Mouse (Mus musculus): ENCODE data around the gene Rnf114. TPM values are rescaled to one million over a fixed set of nuclear protein-coding genes. Genes with fewer than 3 reads are reported as not detected.
A peak's percentile ranks its signal among the peaks of the same experiment; 100 is the strongest.

The Rnf114 gene
- polyA plus RNA-seq, 1 experiment from 2014 or later: 62.2 TPM

DNA sequence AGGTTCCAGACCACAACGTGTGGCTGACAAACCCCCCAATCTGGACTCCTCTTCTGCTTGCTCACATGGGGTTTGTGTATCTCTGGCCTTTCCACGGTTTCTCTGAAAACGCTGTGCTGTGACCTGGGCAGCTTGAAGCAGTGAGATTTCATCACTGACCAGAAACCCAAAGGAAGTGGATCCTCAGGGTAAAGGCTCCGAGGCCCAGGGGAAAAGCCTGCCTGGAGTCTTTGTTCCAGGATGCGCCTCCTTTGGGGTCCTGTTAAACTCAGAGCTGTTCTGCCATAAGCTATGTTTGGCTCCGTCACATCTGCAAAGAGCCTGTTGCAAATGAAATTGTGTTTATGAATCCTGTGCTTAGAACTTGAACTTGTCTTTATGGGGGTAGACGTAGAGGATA lies 56.5 kb downstream of the Rnf114 start:
- H3K4me3 ChIP-seq (ENCODE audit: low read depth, low read length): no peak overlapping the region
- 71% methylated on average over 7 of the region's 7 CpGs for WGBS
- no peaks in the 10 kb centered on the region for H3K9me3 ChIP-seq (ENCODE audit: control insufficient read depth)
- no peak for ATAC-seq
- H3K27me3 ChIP-seq (replicated peaks; ENCODE audit: control insufficient read depth, insufficient read depth, low read length): no peaks in the 10 kb centered on the region
- H3K27ac ChIP-seq (ENCODE audit: low read depth, low read length): no peak overlapping the region
- no peak for TF ChIP-seq CTCF (IDR thresholded peaks at IDR 0.05; ENCODE audit: low read depth)
- no peaks in the 10 kb centered on the region for H3K36me3 ChIP-seq (ENCODE audit: control insufficient read depth, insufficient read depth)
- H3K4me2 ChIP-seq (replicated peaks; ENCODE audit: low read depth): no peak overlapping the region
- no peak overlapping the region for H3K9ac ChIP-seq (ENCODE audit: low read depth, low read length)
- no peaks in the 10 kb centered on the region for H3K4me1 ChIP-seq (replicated peaks; ENCODE audit: control insufficient read depth, insufficient read depth, low read length)

DNA sequence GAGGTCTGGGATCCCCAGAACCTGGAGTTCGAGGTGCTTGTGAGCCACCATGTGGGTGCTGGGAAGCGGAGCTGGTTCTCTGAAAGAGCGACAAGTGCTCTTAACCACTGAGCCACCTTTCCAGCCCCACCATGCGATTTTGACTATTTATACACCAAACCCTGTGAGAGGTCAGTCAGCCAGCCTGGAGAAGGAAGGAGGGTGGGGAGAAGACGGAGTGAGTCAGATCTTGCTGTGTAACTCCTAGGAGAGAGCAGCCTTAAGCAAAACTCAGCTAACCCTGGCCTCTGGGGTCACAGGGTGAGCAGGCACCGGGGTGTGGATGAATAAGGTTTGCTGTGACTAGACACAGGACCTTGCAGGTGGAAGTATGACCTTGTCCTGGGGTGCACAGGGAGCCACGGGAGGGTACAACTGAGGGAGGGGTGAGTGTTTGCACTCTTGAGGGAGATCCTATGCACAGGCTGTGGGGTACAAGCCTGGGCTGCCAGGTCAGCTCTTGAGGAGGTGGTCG lies 58.0 kb downstream of the Rnf114 start:
- no peaks in the 10 kb centered on the region for H3K9me3 ChIP-seq (ENCODE audit: control insufficient read depth)
- H3K4me1 ChIP-seq (replicated peaks; ENCODE audit: control insufficient read depth, insufficient read depth, low read length): no peaks in the 10 kb centered on the region
- no peak for TF ChIP-seq CTCF (IDR thresholded peaks at IDR 0.05; ENCODE audit: low read depth)
- no peak overlapping the region for H3K4me2 ChIP-seq (replicated peaks; ENCODE audit: low read depth)
- no peak overlapping the region for H3K9ac ChIP-seq (ENCODE audit: low read depth, low read length)
- no peak overlapping the region for H3K4me3 ChIP-seq (ENCODE audit: low read depth, low read length)
- ATAC-seq: no peak
- no peaks in the 10 kb centered on the region for H3K27me3 ChIP-seq (replicated peaks; ENCODE audit: control insufficient read depth, insufficient read depth, low read length)
- 73% methylated on average over 8 of the region's 8 CpGs for WGBS
- H3K27ac ChIP-seq (ENCODE audit: low read depth, low read length): no peak overlapping the region
- H3K36me3 ChIP-seq (ENCODE audit: control insufficient read depth, insufficient read depth): no peaks in the 10 kb centered on the region

DNA sequence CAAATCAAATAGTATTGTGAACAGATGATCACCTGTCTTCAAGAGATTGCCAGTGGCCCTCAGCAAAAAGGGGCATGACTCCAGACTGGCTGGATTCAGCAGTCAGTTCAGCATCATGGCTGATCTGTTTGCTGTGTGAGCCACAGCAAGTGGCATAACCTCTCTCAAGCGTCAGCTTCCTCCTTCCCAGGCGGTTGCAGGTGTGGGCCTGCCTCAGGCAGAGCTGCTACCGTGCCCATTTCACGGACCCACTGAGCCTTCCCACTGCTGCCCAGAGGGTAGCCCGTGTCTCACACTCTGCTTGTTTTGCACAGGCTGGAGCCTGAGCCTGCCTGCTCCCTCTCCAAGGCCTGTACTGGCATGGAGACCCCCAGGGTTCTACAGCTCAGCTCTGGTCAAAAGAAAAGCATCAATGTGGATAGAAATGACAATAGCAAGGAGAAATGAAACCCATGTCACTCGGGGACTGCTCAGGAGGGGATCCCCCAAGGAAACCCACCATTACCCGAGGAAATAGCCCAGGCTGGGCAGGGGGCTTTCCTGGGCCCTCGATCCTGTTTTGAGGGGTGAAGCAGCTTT lies 59.0 kb downstream of the Rnf114 start:
- TF ChIP-seq CTCF (IDR thresholded peaks at IDR 0.05; ENCODE audit: low read depth): no peak
- 77% methylated on average over 8 of the region's 8 CpGs for WGBS
- no peaks in the 10 kb centered on the region for H3K36me3 ChIP-seq (ENCODE audit: control insufficient read depth, insufficient read depth)

DNA sequence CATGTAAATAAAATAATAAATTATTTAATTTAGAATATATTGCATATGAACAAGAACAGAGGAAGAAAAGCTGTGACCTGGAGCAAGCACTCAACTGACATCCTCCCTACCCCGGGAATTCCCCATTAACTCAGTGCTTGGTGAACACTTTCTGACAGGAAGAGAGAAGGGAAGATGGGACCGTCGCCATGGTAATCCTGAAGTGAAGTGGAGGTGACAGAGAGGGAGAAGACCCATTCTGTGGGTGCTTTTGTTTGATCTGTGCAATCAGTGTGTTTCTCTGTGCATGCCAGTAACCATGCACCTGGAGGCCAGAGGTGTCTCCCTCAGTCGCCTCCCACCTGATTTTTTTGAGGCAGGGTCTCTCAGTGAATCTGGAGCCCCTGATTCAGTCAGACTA lies 59.8 kb downstream of the Rnf114 start:
- no peak overlapping the region for H3K4me3 ChIP-seq (ENCODE audit: low read depth, low read length)
- ATAC-seq: no peak
- no peaks in the 10 kb centered on the region for H3K27me3 ChIP-seq (replicated peaks; ENCODE audit: control insufficient read depth, insufficient read depth, low read length)
- 82% methylated on average over 4 of the region's 4 CpGs for WGBS
- no peak overlapping the region for H3K27ac ChIP-seq (ENCODE audit: low read depth, low read length)
- no peak overlapping the region for H3K9ac ChIP-seq (ENCODE audit: low read depth, low read length)
- H3K4me2 ChIP-seq (replicated peaks; ENCODE audit: low read depth): no peak overlapping the region
- H3K4me1 ChIP-seq (replicated peaks; ENCODE audit: control insufficient read depth, insufficient read depth, low read length): no peaks in the 10 kb centered on the region
- H3K9me3 ChIP-seq (ENCODE audit: control insufficient read depth): no peaks in the 10 kb centered on the region
- no peaks in the 10 kb centered on the region for H3K36me3 ChIP-seq (ENCODE audit: control insufficient read depth, insufficient read depth)
- no peak for TF ChIP-seq CTCF (IDR thresholded peaks at IDR 0.05; ENCODE audit: low read depth)

More for the DNA sequence above, 59.0 kb downstream of the Rnf114 start:
- Histone ChIP-seq H3K9me3 (ENCODE audit: control insufficient read depth) (no peaks in the 10 kb centered on the region), H3K4me3 (ENCODE audit: low read depth, low read length) (no peak overlapping the region), H3K4me1 (replicated peaks; ENCODE audit: control insufficient read depth, insufficient read depth, low read length) (no peaks in the 10 kb centered on the region), H3K27me3 (replicated peaks; ENCODE audit: control insufficient read depth, insufficient read depth, low read length) (no peaks in the 10 kb centered on the region), H3K27ac (ENCODE audit: low read depth, low read length) (no peak overlapping the region), H3K9ac (ENCODE audit: low read depth, low read length) (no peak overlapping the region), H3K4me2 (replicated peaks; ENCODE audit: low read depth) (no peak overlapping the region)
- ATAC-seq: no peak

DNA sequence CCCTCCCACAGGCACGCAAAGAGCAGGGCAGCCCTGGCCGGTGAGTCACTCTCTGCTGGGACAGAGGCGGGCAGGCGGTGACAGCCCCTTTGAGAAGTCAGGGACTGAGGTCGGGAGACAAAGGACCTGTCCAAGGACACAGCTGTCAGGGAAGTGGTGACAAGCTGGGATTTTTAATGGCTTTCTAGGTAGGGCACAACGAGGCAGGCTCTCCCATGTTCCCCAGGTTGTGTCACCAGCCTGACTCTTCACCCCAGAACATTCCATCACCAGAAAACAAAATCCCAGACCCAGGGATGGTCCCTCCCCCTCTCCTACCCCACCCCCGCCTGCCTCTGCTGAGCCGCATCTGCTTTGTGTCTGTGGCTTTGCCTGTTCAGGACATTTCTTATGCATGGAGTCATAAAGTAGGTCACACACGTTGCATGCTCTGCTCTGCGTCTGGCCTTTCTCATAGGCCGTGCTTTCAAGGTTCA lies 60.5 kb downstream of the Rnf114 start:
- Histone ChIP-seq H3K9ac (ENCODE audit: low read depth, low read length) (no peak overlapping the region), H3K27ac (ENCODE audit: low read depth, low read length) (0 out of 2 replicates have a peak overlapping the region, but pooled peaks have one; percentile 9), H3K4me3 (ENCODE audit: low read depth, low read length) (no peak overlapping the region), H3K36me3 (ENCODE audit: control insufficient read depth, insufficient read depth) (no peaks in the 10 kb centered on the region), H3K27me3 (replicated peaks; ENCODE audit: control insufficient read depth, insufficient read depth, low read length) (no peaks in the 10 kb centered on the region; the same call in 1 of the 2 replicates), H3K4me2 (replicated peaks; ENCODE audit: low read depth) (no peak overlapping the region), H3K9me3 (ENCODE audit: control insufficient read depth) (no peaks in the 10 kb centered on the region), H3K4me1 (replicated peaks; ENCODE audit: control insufficient read depth, insufficient read depth, low read length) (no peaks in the 10 kb centered on the region)
- ATAC-seq: peak; percentile 38; the same call in 1 of the 2 replicates
- WGBS: 30% methylated on average over 11 of the region's 11 CpGs
- TF ChIP-seq CTCF (IDR thresholded peaks at IDR 0.05; ENCODE audit: low read depth): no peak

DNA sequence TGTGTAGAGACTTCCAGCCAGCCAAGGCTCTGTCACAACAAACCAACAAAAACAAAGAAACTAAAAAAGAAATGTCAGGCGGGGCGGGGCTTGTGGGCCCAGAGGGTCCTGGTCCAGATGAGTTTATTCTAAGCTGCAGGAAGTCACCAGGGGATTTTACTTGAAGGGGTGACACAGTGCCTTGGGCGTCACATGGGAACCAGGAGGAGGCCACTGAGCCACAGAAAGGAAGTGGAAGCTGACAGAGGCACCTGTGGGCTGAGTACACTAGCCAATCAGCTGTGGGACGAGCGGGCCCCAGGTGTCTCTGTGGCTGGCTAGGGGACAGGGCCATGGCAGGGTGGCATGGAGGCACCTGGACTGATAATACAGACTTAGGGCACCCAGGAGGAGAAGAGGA lies 63.3 kb downstream of the Rnf114 start:
- Histone ChIP-seq H3K4me1 (replicated peaks; ENCODE audit: control insufficient read depth, insufficient read depth, low read length) (no peaks in the 10 kb centered on the region), H3K4me2 (replicated peaks; ENCODE audit: low read depth) (no peak overlapping the region), H3K4me3 (ENCODE audit: low read depth, low read length) (no peak overlapping the region), H3K9me3 (ENCODE audit: control insufficient read depth) (no peaks in the 10 kb centered on the region), H3K27me3 (replicated peaks; ENCODE audit: control insufficient read depth, insufficient read depth, low read length) (peaks cover 8% of the 10 kb centered on the region; the same call in 1 of the 2 replicates), H3K27ac (ENCODE audit: low read depth, low read length) (no peak overlapping the region), H3K9ac (ENCODE audit: low read depth, low read length) (no peak overlapping the region), H3K36me3 (ENCODE audit: control insufficient read depth, insufficient read depth) (no peaks in the 10 kb centered on the region)
- WGBS: 94% methylated on average over 5 of the region's 5 CpGs
- TF ChIP-seq CTCF (IDR thresholded peaks at IDR 0.05; ENCODE audit: low read depth): no peak
- no peak for ATAC-seq
